Mouse (Mus musculus) E14TG2a.4 (cell line): ENCODE results near the gene Ofcc1.

ENCODE experiments used
- H3K27me3 ChIP-seq: 2 replicates; pipeline ENCODE4 v1.6.1; 2014; ENCODE audit warnings: low read length, control low read depth; ENCODE audit not compliant: insufficient read depth
- H3K36me3 ChIP-seq: 2 replicates; pipeline ENCODE4 v1.6.1; 2014; ENCODE audit warnings: low read length, control low read depth; ENCODE audit not compliant: insufficient read depth
- H3K4me1 ChIP-seq: replicated peaks from 2 replicates; pipeline ENCODE4 v1.6.1; 2014; ENCODE audit warnings: low read depth, low read length, control low read depth
- H3K4me3 ChIP-seq: replicated peaks from 2 replicates; pipeline ENCODE4 v1.5.1; 2014; ENCODE audit warnings: mild to moderate bottlenecking, low read length
- H3K9me3 ChIP-seq: 2 replicates; pipeline ENCODE4 v1.6.1; 2014; ENCODE audit warnings: low read length, control low read depth
- CTCF ChIP-seq: conservative IDR thresholded peaks from 2 replicates; pipeline ENCODE4 v1.5.1; 2014; ENCODE audit warnings: low read length
- NANOG ChIP-seq: IDR thresholded peaks from 2 replicates; pipeline ENCODE4 v1.6.1; 2014; ENCODE audit warnings: borderline replicate concordance, low read length, mixed read lengths
- POU5F1 ChIP-seq: IDR thresholded peaks from 2 replicates; pipeline ENCODE4 v1.6.1; 2014; ENCODE audit warnings: low read length, borderline replicate concordance

Ofcc1 gene

DNA sequence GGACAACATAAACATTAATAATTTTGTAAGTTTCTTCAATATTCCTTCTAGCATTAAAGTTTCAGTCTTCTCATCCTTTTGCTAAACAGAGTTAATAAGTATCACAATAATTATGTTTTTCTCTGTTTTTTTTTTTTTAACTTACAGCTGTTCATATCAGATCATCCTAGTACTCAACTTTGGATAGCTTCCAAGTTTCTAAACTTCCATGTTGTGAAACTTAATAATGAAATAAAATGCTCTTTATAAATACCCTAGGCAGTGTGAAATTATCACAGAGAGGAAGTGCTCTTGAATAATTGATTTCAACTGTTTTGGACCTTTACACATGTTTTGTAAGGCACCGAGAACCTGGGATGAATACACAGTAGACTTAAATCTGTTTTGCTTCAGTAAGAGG is 291.2 kb downstream of the Ofcc1 start:
- Histone ChIP-seq H3K4me1 (no peaks in the 10 kb centered on the region), H3K36me3 (no peaks in the 10 kb centered on the region), H3K27me3 (no peaks in the 10 kb centered on the region), H3K4me3 (no peak overlapping the region), H3K9me3 (no peaks in the 10 kb centered on the region)
- TF ChIP-seq NANOG (no peak), CTCF (no peak), POU5F1 (no peak)

DNA sequence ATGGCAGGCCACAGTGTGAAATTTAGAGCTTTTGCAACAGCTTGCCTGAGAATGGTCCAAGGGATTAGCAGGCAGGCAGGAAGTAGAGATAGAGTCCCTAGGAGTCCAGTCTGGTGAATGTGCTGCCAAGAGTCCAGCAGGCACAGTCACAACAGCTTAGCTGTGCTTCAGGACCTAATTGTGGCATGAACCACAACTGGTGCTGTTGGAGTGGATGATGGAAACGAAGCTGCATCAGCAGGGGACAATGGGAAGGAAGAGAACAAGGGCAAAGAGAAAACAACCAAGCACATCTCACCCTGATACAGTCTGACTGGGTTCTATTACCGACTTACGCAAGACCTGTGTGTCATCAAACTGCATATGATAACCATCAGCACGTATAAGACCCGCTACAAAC is 300.0 kb downstream of the Ofcc1 start:
- no peak for TF ChIP-seq POU5F1
- no peak for TF ChIP-seq NANOG
- TF ChIP-seq CTCF, result no peak
- H3K36me3 ChIP-seq, result no peaks in the 10 kb centered on the region
- H3K9me3 ChIP-seq, result no peaks in the 10 kb centered on the region
- no peaks in the 10 kb centered on the region for H3K4me1 ChIP-seq
- H3K4me3 ChIP-seq, result no peak overlapping the region
- H3K27me3 ChIP-seq, result no peaks in the 10 kb centered on the region

DNA sequence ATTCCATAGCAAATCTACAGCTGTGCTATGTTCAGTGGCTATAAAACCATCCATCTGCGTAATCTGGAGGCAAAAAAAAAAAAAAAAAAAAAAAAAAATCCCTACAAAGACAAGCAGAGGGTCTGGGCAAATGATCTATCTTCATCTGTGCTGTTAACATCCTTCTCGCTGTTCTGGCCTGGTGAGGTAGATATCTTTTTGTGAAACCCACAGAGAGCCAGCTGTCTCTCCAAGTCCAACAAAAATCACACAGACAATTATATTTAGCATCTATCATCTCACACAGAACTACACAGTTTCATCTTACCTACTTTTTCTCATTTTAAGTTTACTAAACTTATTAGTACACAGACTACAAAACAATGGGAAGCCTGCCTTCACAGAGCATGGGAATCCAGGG is 323.4 kb downstream of the Ofcc1 start:
- Histone ChIP-seq H3K4me3 (no peak overlapping the region), H3K9me3 (no peaks in the 10 kb centered on the region), H3K27me3 (no peaks in the 10 kb centered on the region), H3K4me1 (no peaks in the 10 kb centered on the region), H3K36me3 (no peaks in the 10 kb centered on the region)
- TF ChIP-seq POU5F1, result no peak
- no peak for TF ChIP-seq NANOG
- TF ChIP-seq CTCF, result no peak

DNA sequence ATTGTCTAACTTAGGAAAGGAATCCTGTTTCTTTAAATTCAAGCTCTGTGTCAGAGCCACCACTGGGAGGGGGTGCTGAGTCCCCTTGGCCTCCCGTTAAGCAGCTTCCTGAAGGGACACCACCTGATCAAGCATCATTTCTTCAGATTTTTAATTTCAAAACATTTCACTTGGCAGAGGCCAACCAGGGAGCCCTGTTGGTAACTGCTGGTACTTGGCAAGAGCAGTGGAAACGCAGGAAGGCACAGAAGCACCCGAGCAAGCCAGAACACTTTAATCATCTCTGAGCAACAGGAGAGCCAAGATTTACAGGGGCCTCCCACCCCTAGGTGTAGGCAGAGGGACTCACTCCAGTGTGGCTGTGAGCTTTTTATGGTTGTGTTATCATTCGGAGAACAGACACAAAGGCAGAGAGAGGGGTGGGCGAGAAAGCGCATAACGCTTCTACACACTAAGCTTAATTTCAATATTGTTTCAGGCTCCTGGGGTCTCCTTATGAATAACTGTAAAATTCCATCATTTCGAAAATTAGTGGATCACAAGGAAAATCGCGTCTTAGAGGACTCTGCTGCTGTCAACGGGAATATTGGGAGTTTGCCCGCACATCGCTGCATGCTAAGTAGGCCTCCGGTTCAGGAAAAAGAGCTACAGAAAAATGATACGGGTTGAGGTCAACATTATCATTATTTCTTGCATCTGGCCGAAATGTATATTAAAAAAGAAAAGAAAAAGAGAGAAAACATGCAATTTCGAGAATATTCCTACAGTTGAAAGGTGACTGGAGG is 324.1 kb downstream of the Ofcc1 start:
- no peak overlapping the region for H3K4me3 ChIP-seq
- no peaks in the 10 kb centered on the region for H3K9me3 ChIP-seq
- no peaks in the 10 kb centered on the region for H3K4me1 ChIP-seq
- no peaks in the 10 kb centered on the region for H3K36me3 ChIP-seq
- H3K27me3 ChIP-seq, result no peaks in the 10 kb centered on the region
- no peak for TF ChIP-seq POU5F1
- no peak for TF ChIP-seq CTCF
- no peak for TF ChIP-seq NANOG

DNA sequence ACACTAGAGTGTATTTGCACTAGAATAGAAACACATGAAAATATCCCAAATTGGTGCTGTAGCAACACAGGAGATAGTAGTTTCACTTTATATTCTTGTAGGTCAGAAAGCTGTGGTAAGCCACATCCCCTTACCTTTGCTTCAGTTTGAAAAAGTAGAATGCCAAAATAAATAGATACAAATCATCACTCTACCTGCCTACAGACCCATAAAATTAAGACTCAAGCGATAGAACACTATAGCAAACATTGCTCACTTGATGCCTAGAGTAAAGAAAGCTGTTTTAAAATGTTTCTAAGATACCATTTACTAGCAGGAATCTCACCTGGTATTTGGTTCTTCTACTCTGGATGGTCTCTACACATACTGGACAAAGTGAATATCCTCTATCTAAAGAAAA is 331.8 kb downstream of the Ofcc1 start:
- H3K36me3 ChIP-seq, result no peaks in the 10 kb centered on the region
- H3K4me1 ChIP-seq, result no peaks in the 10 kb centered on the region
- no peak overlapping the region for H3K4me3 ChIP-seq
- no peaks in the 10 kb centered on the region for H3K9me3 ChIP-seq
- TF ChIP-seq CTCF, result no peak
- TF ChIP-seq NANOG, result no peak
- TF ChIP-seq POU5F1, result no peak
- no peaks in the 10 kb centered on the region for H3K27me3 ChIP-seq

DNA sequence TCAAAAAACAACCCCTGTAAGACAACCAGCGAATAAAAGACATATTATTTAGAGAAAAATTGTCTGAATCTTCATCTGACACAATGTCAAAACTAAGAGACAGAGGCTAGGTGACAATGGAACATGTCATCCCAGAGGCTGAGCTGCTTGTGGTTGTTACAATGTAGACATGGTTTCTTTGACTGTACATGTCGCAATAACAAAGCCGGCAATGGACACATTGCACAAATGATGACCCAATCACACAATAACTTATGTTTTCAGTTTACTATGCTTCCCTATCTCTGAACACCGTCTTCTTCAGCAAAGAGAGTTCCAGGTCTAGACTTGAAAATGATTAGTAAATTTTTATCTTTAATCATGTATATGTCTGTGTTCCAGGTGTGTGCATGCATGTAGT is 332.4 kb downstream of the Ofcc1 start:
- Histone ChIP-seq H3K36me3 (no peaks in the 10 kb centered on the region), H3K4me3 (no peak overlapping the region), H3K4me1 (no peaks in the 10 kb centered on the region), H3K27me3 (no peaks in the 10 kb centered on the region), H3K9me3 (no peaks in the 10 kb centered on the region)
- TF ChIP-seq NANOG (no peak), POU5F1 (no peak), CTCF (no peak)

DNA sequence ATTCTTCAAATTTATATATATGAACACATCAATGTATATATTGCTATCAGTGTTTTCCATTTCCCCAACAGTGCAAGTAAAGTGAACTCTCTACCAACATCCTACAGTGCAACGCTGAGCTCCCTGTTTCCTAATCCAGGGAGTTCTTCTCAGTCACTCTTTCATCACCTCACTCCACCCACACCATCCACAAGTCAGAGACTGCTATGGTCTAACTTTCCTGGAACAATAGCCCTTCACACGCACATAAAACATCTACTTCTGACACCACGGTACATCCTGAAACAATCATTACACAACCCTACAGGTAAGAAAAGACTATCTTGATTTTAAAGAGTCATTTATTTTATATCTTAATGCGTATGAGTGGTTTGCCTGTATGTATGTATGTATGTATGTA is 335.4 kb downstream of the Ofcc1 start:
- Histone ChIP-seq H3K9me3 (no peaks in the 10 kb centered on the region), H3K4me3 (no peak overlapping the region), H3K4me1 (no peaks in the 10 kb centered on the region), H3K36me3 (no peaks in the 10 kb centered on the region), H3K27me3 (no peaks in the 10 kb centered on the region)
- no peak for TF ChIP-seq CTCF
- TF ChIP-seq POU5F1, result no peak
- TF ChIP-seq NANOG, result no peak

DNA sequence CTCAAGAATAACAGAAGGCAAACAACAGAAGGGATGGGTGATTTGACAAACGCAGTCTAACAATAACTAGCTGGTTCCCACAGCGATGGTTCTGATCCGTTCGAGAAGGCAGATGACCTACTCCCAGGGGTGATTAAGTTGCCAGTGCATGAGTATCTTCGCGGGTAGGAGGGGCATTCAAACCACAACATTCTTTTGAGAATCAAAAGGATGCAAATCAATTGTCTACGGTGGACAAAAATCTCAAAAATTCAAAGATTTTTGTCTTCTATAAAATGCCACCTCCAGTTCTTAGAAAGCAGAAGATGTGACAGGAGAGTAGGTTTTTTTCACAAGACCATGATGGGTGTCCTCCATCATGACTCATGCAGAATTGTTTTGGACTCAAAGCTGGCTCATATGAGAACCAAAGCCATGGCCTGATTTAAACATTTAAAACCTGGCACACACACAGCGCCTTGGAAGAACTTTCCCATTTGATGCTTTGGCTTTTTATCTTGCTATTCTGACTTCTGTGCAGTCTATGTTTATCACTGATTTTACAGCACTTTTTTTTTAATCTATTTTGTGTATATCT is 338.0 kb downstream of the Ofcc1 start:
- no peaks in the 10 kb centered on the region for H3K36me3 ChIP-seq
- TF ChIP-seq POU5F1, result no peak
- TF ChIP-seq CTCF, result no peak
- no peak for TF ChIP-seq NANOG
- H3K9me3 ChIP-seq, result no peaks in the 10 kb centered on the region
- no peaks in the 10 kb centered on the region for H3K4me1 ChIP-seq
- H3K27me3 ChIP-seq, result no peaks in the 10 kb centered on the region
- H3K4me3 ChIP-seq, result no peak overlapping the region

DNA sequence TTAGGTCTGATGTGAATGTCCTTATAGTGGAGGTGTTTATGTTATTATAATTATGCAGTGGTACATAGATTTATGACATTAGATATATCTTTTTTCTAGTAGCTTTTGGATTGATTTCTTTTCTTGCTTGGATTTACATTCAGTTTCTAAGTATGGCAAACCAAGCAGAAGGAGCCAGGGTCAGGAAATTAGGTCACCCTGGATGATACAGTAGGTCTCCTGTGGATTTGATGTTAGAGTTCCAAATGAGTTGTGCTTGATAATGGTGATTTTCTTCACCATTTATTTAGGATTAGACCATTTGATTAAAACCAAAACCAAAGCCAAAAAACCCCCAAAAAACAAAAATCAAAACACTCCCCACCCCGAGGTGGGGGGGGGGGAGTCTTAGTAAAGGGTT is 338.6 kb downstream of the Ofcc1 start:
- Histone ChIP-seq H3K36me3 (no peaks in the 10 kb centered on the region), H3K9me3 (no peaks in the 10 kb centered on the region), H3K4me3 (no peak overlapping the region), H3K27me3 (no peaks in the 10 kb centered on the region), H3K4me1 (no peaks in the 10 kb centered on the region)
- no peak for TF ChIP-seq POU5F1
- TF ChIP-seq CTCF, result no peak
- no peak for TF ChIP-seq NANOG
